Mouse (Mus musculus): ENCODE data around the gene Dlec1. TPM values are rescaled to one million over a fixed set of nuclear protein-coding genes. Genes with fewer than 3 reads are reported as not detected.

Gene Dlec1
- polyA plus RNA-seq, 1 experiment from 2014 or later: 0.97 TPM

GRCm38 (mm10) chr9:119083966-119084365, 18.3 kb upstream of the Dlec1 start:
- Histone ChIP-seq H3K4me2 (ENCODE audit: low read depth) (no peak overlapping the region), H3K36me3 (ENCODE audit: control insufficient read depth, insufficient read depth, low read length) (no peaks in the 10 kb centered on the region), H3K27me3 (ENCODE audit: control insufficient read depth, insufficient read depth, low read length) (no peaks in the 10 kb centered on the region), H3K4me3 (ENCODE audit: low read depth, low read length) (no peak overlapping the region), H3K4me1 (ENCODE audit: control insufficient read depth, insufficient read depth, low read length) (peaks cover 27% of the 10 kb centered on the region), H3K9me3 (ENCODE audit: control insufficient read depth, low read length) (no peaks in the 10 kb centered on the region), H3K27ac (ENCODE audit: low read depth, low read length) (no peak overlapping the region), H3K9ac (ENCODE audit: low read length) (no peak overlapping the region)
- no peak for ATAC-seq (ENCODE audit: insufficient read depth, low FRiP score, low TSS enrichment)
- no peak for DNase-seq (ENCODE audit: low spot score)
- 85% methylated on average over 10 of the region's 10 CpGs for WGBS

GRCm38 (mm10) chr9:119086451-119086850, 15.8 kb upstream of the Dlec1 start:
- no peak overlapping the region for H3K4me3 ChIP-seq (ENCODE audit: low read depth, low read length)
- ATAC-seq (ENCODE audit: insufficient read depth, low FRiP score, low TSS enrichment) (no peak), DNase-seq (ENCODE audit: low spot score) (no peak)
- no peak overlapping the region for H3K4me2 ChIP-seq (ENCODE audit: low read depth)
- no peak overlapping the region for H3K9ac ChIP-seq (ENCODE audit: low read length)
- peaks cover 34% of the 10 kb centered on the region for H3K4me1 ChIP-seq (ENCODE audit: control insufficient read depth, insufficient read depth, low read length)
- H3K27ac ChIP-seq (ENCODE audit: low read depth, low read length): no peak overlapping the region
- no peaks in the 10 kb centered on the region; the same call in 1 of the 2 replicates for H3K27me3 ChIP-seq (ENCODE audit: control insufficient read depth, insufficient read depth, low read length)
- no peaks in the 10 kb centered on the region for H3K9me3 ChIP-seq (ENCODE audit: control insufficient read depth, low read length)
- H3K36me3 ChIP-seq (ENCODE audit: control insufficient read depth, insufficient read depth, low read length): no peaks in the 10 kb centered on the region
- WGBS: 13% methylated on average over 1 of the region's 1 CpGs

- no peak overlapping the region for H3K4me2 ChIP-seq (ENCODE audit: low read depth)
- 82% methylated on average over 5 of the region's 5 CpGs for WGBS
- no peak overlapping the region for H3K9ac ChIP-seq (ENCODE audit: low read length)
- H3K27ac ChIP-seq (ENCODE audit: low read depth, low read length): no peak overlapping the region
- no peaks in the 10 kb centered on the region for H3K9me3 ChIP-seq (ENCODE audit: control insufficient read depth, low read length)
- H3K4me1 ChIP-seq (ENCODE audit: control insufficient read depth, insufficient read depth, low read length): peaks cover 36% of the 10 kb centered on the region
- DNase-seq (ENCODE audit: low spot score) (no peak), ATAC-seq (ENCODE audit: insufficient read depth, low FRiP score, low TSS enrichment) (no peak)
- no peak overlapping the region for H3K4me3 ChIP-seq (ENCODE audit: low read depth, low read length)
- H3K27me3 ChIP-seq (ENCODE audit: control insufficient read depth, insufficient read depth, low read length): peaks cover 4% of the 10 kb centered on the region; the same call in 1 of the 2 replicates
- no peaks in the 10 kb centered on the region for H3K36me3 ChIP-seq (ENCODE audit: control insufficient read depth, insufficient read depth, low read length)
Observed at GRCm38 (mm10) chr9:119087309-119087708, 15.0 kb upstream of the Dlec1 start.

GRCm38 (mm10) chr9:119088148-119088801, 14.0 kb upstream of the Dlec1 start:
- 0 out of 2 replicates have a peak overlapping the region, but pooled peaks have one; percentile 23 for H3K9ac ChIP-seq (ENCODE audit: low read length)
- ATAC-seq (ENCODE audit: insufficient read depth, low FRiP score, low TSS enrichment) (peak; percentile 42), DNase-seq (ENCODE audit: low spot score) (peak; percentile 88)
- no peaks in the 10 kb centered on the region for H3K36me3 ChIP-seq (ENCODE audit: control insufficient read depth, insufficient read depth, low read length)
- H3K9me3 ChIP-seq (ENCODE audit: control insufficient read depth, low read length): no peaks in the 10 kb centered on the region
- H3K4me2 ChIP-seq (ENCODE audit: low read depth): peak overlapping the region; percentile 44
- peaks cover 34% of the 10 kb centered on the region for H3K4me1 ChIP-seq (ENCODE audit: control insufficient read depth, insufficient read depth, low read length)
- peak overlapping the region; percentile 24 for H3K4me3 ChIP-seq (ENCODE audit: low read depth, low read length)
- peaks cover 7% of the 10 kb centered on the region; the same call in 1 of the 2 replicates for H3K27me3 ChIP-seq (ENCODE audit: control insufficient read depth, insufficient read depth, low read length)
- under 1% methylated on average over 24 of the region's 24 CpGs for WGBS
- 0 out of 2 replicates have a peak overlapping the region, but pooled peaks have one; percentile 20 for H3K27ac ChIP-seq (ENCODE audit: low read depth, low read length)

- H3K4me1 ChIP-seq (ENCODE audit: control insufficient read depth, insufficient read depth, low read length): peaks cover 39% of the 10 kb centered on the region
- H3K27me3 ChIP-seq (ENCODE audit: control insufficient read depth, insufficient read depth, low read length): peaks cover 10% of the 10 kb centered on the region
- no peak overlapping the region for H3K9ac ChIP-seq (ENCODE audit: low read length)
- H3K27ac ChIP-seq (ENCODE audit: low read depth, low read length): no peak overlapping the region
- no peaks in the 10 kb centered on the region for H3K36me3 ChIP-seq (ENCODE audit: control insufficient read depth, insufficient read depth, low read length)
- ATAC-seq (ENCODE audit: insufficient read depth, low FRiP score, low TSS enrichment) (no peak), DNase-seq (ENCODE audit: low spot score) (no peak)
- no peaks in the 10 kb centered on the region for H3K9me3 ChIP-seq (ENCODE audit: control insufficient read depth, low read length)
- H3K4me3 ChIP-seq (ENCODE audit: low read depth, low read length): no peak overlapping the region
- WGBS: 35% methylated on average over 7 of the region's 7 CpGs
- no peak overlapping the region for H3K4me2 ChIP-seq (ENCODE audit: low read depth)
Observed at GRCm38 (mm10) chr9:119089437-119089836, 12.8 kb upstream of the Dlec1 start.

GRCm38 (mm10) chr9:119090462-119090861, 11.8 kb upstream of the Dlec1 start:
- WGBS: 92% methylated on average over 5 of the region's 5 CpGs
- Histone ChIP-seq H3K36me3 (ENCODE audit: control insufficient read depth, insufficient read depth, low read length) (no peaks in the 10 kb centered on the region), H3K4me2 (ENCODE audit: low read depth) (no peak overlapping the region), H3K9ac (ENCODE audit: low read length) (no peak overlapping the region; the same call in 1 of the 2 replicates), H3K27ac (ENCODE audit: low read depth, low read length) (no peak overlapping the region), H3K4me1 (ENCODE audit: control insufficient read depth, insufficient read depth, low read length) (peaks cover 39% of the 10 kb centered on the region), H3K27me3 (ENCODE audit: control insufficient read depth, insufficient read depth, low read length) (peaks cover 10% of the 10 kb centered on the region), H3K4me3 (ENCODE audit: low read depth, low read length) (no peak overlapping the region), H3K9me3 (ENCODE audit: control insufficient read depth, low read length) (no peaks in the 10 kb centered on the region)
- DNase-seq (ENCODE audit: low spot score): no peak
- no peak for ATAC-seq (ENCODE audit: insufficient read depth, low FRiP score, low TSS enrichment)

- no peak for ATAC-seq (ENCODE audit: insufficient read depth, low FRiP score, low TSS enrichment)
- H3K27me3 ChIP-seq (ENCODE audit: control insufficient read depth, insufficient read depth, low read length): peaks cover 10% of the 10 kb centered on the region
- H3K9ac ChIP-seq (ENCODE audit: low read length): no peak overlapping the region
- no peaks in the 10 kb centered on the region for H3K9me3 ChIP-seq (ENCODE audit: control insufficient read depth, low read length)
- no peaks in the 10 kb centered on the region for H3K36me3 ChIP-seq (ENCODE audit: control insufficient read depth, insufficient read depth, low read length)
- H3K4me3 ChIP-seq (ENCODE audit: low read depth, low read length): peak overlapping the region; percentile 51
- no peak for DNase-seq (ENCODE audit: low spot score)
- peaks cover 35% of the 10 kb centered on the region for H3K4me1 ChIP-seq (ENCODE audit: control insufficient read depth, insufficient read depth, low read length)
- 63% methylated on average over 12 of the region's 12 CpGs for WGBS
- H3K4me2 ChIP-seq (ENCODE audit: low read depth): peak overlapping the region; percentile 77
- H3K27ac ChIP-seq (ENCODE audit: low read depth, low read length): 0 out of 2 replicates have a peak overlapping the region, but pooled peaks have one; percentile 8
Observed at GRCm38 (mm10) chr9:119091581-119092310, 10.5 kb upstream of the Dlec1 start.

- peak overlapping the region; percentile 56; the same call in 1 of the 2 replicates for H3K27ac ChIP-seq (ENCODE audit: low read depth, low read length)
- WGBS: 4% methylated on average over 45 of the region's 45 CpGs
- peaks cover 10% of the 10 kb centered on the region for H3K27me3 ChIP-seq (ENCODE audit: control insufficient read depth, insufficient read depth, low read length)
- peak; percentile 50 for DNase-seq (ENCODE audit: low spot score)
- H3K4me3 ChIP-seq (ENCODE audit: low read depth, low read length): peak overlapping the region; percentile 51
- no peaks in the 10 kb centered on the region for H3K36me3 ChIP-seq (ENCODE audit: control insufficient read depth, insufficient read depth, low read length)
- no peak for ATAC-seq (ENCODE audit: insufficient read depth, low FRiP score, low TSS enrichment)
- H3K9me3 ChIP-seq (ENCODE audit: control insufficient read depth, low read length): no peaks in the 10 kb centered on the region
- H3K9ac ChIP-seq (ENCODE audit: low read length): peak overlapping the region; percentile 60
- H3K4me2 ChIP-seq (ENCODE audit: low read depth): peak overlapping the region; percentile 77
- H3K4me1 ChIP-seq (ENCODE audit: control insufficient read depth, insufficient read depth, low read length): peaks cover 32% of the 10 kb centered on the region
Observed at GRCm38 (mm10) chr9:119092473-119093418, 9.5 kb upstream of the Dlec1 start.

Measured in neural tube, embryonic 11.5 days (tissue).